Mouse (Mus musculus) kidney, embryonic 16.5 days (tissue): Measurements from ENCODE around the gene Rai1. TPM values are rescaled to one million over a fixed set of nuclear protein-coding genes. Genes with fewer than 3 reads are reported as not detected.

Source experiments
- ATAC-seq: fragments of 200-750 bp; cut with Nextera tagmentation; 2 replicates; pipeline ENCODE4 v1.8.0; 2017; ENCODE audit warnings: moderate TSS enrichment; ENCODE audit not compliant: low FRiP score, low TSS enrichment
- H3K27ac ChIP-seq: fragments of 300-500 bp; sonication (generic); 2 replicates; pipeline ENCODE4 v1.5.1; 2014; ENCODE audit warnings: low read length
- H3K27me3 ChIP-seq: fragments of 300-500 bp; sonication (generic); 2 replicates; pipeline ENCODE4 v1.6.1; 2014; ENCODE audit warnings: low read length, control low read depth, mixed read lengths; ENCODE audit not compliant: insufficient read depth
- H3K36me3 ChIP-seq: fragments of 300-500 bp; sonication (generic); 2 replicates; pipeline ENCODE4 v1.6.1; 2014; ENCODE audit warnings: low read length, control low read depth, mixed read lengths; ENCODE audit not compliant: insufficient read depth
- H3K4me1 ChIP-seq: fragments of 300-500 bp; sonication (generic); 2 replicates; pipeline ENCODE4 v1.6.1; 2014; ENCODE audit warnings: low read length, control low read depth, mixed read lengths; ENCODE audit not compliant: insufficient read depth
- H3K4me2 ChIP-seq: fragments of 300-500 bp; sonication (generic); replicated peaks from 2 replicates; pipeline ENCODE4 v1.6.1; 2014; ENCODE audit warnings: low read depth, low read length
- H3K4me3 ChIP-seq: fragments of 300-500 bp; sonication (generic); 2 replicates; pipeline ENCODE4 v1.5.1; 2014; ENCODE audit warnings: mild to moderate bottlenecking, low read length
- H3K9ac ChIP-seq: fragments of 300-500 bp; sonication (generic); replicated peaks from 2 replicates; pipeline ENCODE4 v1.6.1; 2014; ENCODE audit warnings: low read length
- H3K9me3 ChIP-seq: fragments of 300-500 bp; sonication (generic); 2 replicates; pipeline ENCODE4 v1.6.1; 2016; ENCODE audit warnings: low read length, control low read depth
- WGBS: fragments of 180-500 bp; shearing (Covaris S2); extraction: QIAGEN DNeasy Blood & Tissue Kit; methylation state at CpG from one replicate; pipeline ENCODE4 v1.1.7; 2014; 5-methylcytosine and 5-hydroxymethylcytosine counted together
- polyA plus RNA-seq: library from polyadenylated mRNA; unstranded; fragments of >200 nt; fragmentation: Nextera tagmentation; extraction: Ambion mirVana; gene quantifications from 2 replicates; pipeline ENCODE4 v1.2.1, GENCODE M21; 2015

The Rai1 gene
- polyA plus RNA-seq, 1 experiment from 2014 or later = 21.5 TPM

GRCm38 (mm10) chr11:60120586-60121262, 15.9 kb downstream of the Rai1 start:
- WGBS = 86% methylated on average over 2 of the region's 2 CpGs
- Histone ChIP-seq H3K4me2 (no peak overlapping the region), H3K36me3 (no peaks in the 10 kb centered on the region), H3K9ac (no peak overlapping the region), H3K4me3 (no peak overlapping the region), H3K27ac (no peak overlapping the region), H3K4me1 (peaks cover 19% of the 10 kb centered on the region), H3K27me3 (no peaks in the 10 kb centered on the region), H3K9me3 (no peaks in the 10 kb centered on the region)
- no peak for ATAC-seq

- no peak for ATAC-seq
- H3K27me3 ChIP-seq = no peaks in the 10 kb centered on the region
- H3K27ac ChIP-seq = no peak overlapping the region
- no peaks in the 10 kb centered on the region for H3K9me3 ChIP-seq
- H3K4me1 ChIP-seq = peaks cover 26% of the 10 kb centered on the region
- H3K4me2 ChIP-seq = no peak overlapping the region
- H3K9ac ChIP-seq = no peak overlapping the region
- no peak overlapping the region for H3K4me3 ChIP-seq
- H3K36me3 ChIP-seq = no peaks in the 10 kb centered on the region
These were observed 17.8 kb downstream of the Rai1 start for GRCm38 (mm10) chr11:60122611-60123010.

GRCm38 (mm10) chr11:60127048-60127447, 22.2 kb downstream of the Rai1 start:
- Histone ChIP-seq H3K9me3 (no peaks in the 10 kb centered on the region), H3K4me1 (peaks cover 27% of the 10 kb centered on the region), H3K27ac (no peak overlapping the region; the same call in 1 of the 2 replicates), H3K4me3 (no peak overlapping the region), H3K4me2 (no peak overlapping the region), H3K27me3 (no peaks in the 10 kb centered on the region), H3K9ac (no peak overlapping the region; the same call in 1 of the 2 replicates), H3K36me3 (no peaks in the 10 kb centered on the region)
- ATAC-seq = no peak

- H3K4me2 ChIP-seq = no peak overlapping the region
These were observed 23.2 kb downstream of the Rai1 start for GRCm38 (mm10) chr11:60127863-60128512.

GRCm38 (mm10) chr11:60130516-60130915, 25.7 kb downstream of the Rai1 start:
- Histone ChIP-seq H3K27me3 (no peaks in the 10 kb centered on the region), H3K27ac (no peak overlapping the region), H3K4me2 (no peak overlapping the region), H3K4me1 (peaks cover 25% of the 10 kb centered on the region), H3K9ac (0 out of 2 replicates have a peak overlapping the region, but pooled peaks have one; percentile 6), H3K36me3 (no peaks in the 10 kb centered on the region), H3K4me3 (no peak overlapping the region), H3K9me3 (no peaks in the 10 kb centered on the region)
- ATAC-seq = no peak
- 46% methylated on average over 6 of the region's 6 CpGs for WGBS

More at GRCm38 (mm10) chr11:60127863-60128512, 23.2 kb downstream of the Rai1 start:
- no peak overlapping the region for H3K9ac ChIP-seq
- no peaks in the 10 kb centered on the region for H3K9me3 ChIP-seq
- no peaks in the 10 kb centered on the region for H3K36me3 ChIP-seq
- 0 out of 2 replicates have a peak overlapping the region, but pooled peaks have one; percentile 12 for H3K27ac ChIP-seq
- H3K27me3 ChIP-seq = no peaks in the 10 kb centered on the region
- peaks cover 27% of the 10 kb centered on the region for H3K4me1 ChIP-seq
- peak; percentile 73; the same call in 1 of the 2 replicates for ATAC-seq
- 43% methylated on average over 4 of the region's 4 CpGs for WGBS
- H3K4me3 ChIP-seq = no peak overlapping the region

- Histone ChIP-seq H3K4me3 (no peak overlapping the region), H3K9me3 (no peaks in the 10 kb centered on the region), H3K9ac (no peak overlapping the region), H3K27me3 (no peaks in the 10 kb centered on the region), H3K27ac (no peak overlapping the region), H3K4me2 (no peak overlapping the region), H3K36me3 (no peaks in the 10 kb centered on the region), H3K4me1 (peaks cover 17% of the 10 kb centered on the region)
- WGBS = 61% methylated on average over 1 of the region's 1 CpGs
- ATAC-seq = no peak
These were observed 27.2 kb downstream of the Rai1 start for GRCm38 (mm10) chr11:60132061-60132460.

GRCm38 (mm10) chr11:60136491-60136890, 31.7 kb downstream of the Rai1 start:
- 83% methylated on average over 1 of the region's 1 CpGs for WGBS
- H3K9me3 ChIP-seq = no peaks in the 10 kb centered on the region
- ATAC-seq = no peak
- H3K27ac ChIP-seq = no peak overlapping the region
- H3K36me3 ChIP-seq = no peaks in the 10 kb centered on the region
- no peak overlapping the region for H3K4me3 ChIP-seq
- no peaks in the 10 kb centered on the region for H3K27me3 ChIP-seq
- no peak overlapping the region for H3K4me2 ChIP-seq
- peaks cover 19% of the 10 kb centered on the region for H3K4me1 ChIP-seq
- no peak overlapping the region for H3K9ac ChIP-seq

GRCm38 (mm10) chr11:60137170-60137569, 32.4 kb downstream of the Rai1 start:
- H3K4me1 ChIP-seq = peaks cover 26% of the 10 kb centered on the region
- no peak overlapping the region for H3K27ac ChIP-seq
- no peak overlapping the region for H3K4me2 ChIP-seq
- no peaks in the 10 kb centered on the region for H3K27me3 ChIP-seq
- ATAC-seq = no peak
- no peak overlapping the region for H3K9ac ChIP-seq
- no peaks in the 10 kb centered on the region for H3K9me3 ChIP-seq
- no peaks in the 10 kb centered on the region for H3K36me3 ChIP-seq
- H3K4me3 ChIP-seq = no peak overlapping the region

- Histone ChIP-seq H3K4me2 (peak overlapping the region; percentile 90), H3K27me3 (no peaks in the 10 kb centered on the region), H3K4me1 (peaks cover 36% of the 10 kb centered on the region), H3K4me3 (peak overlapping the region; percentile 61), H3K9me3 (no peaks in the 10 kb centered on the region), H3K27ac (peak overlapping the region; percentile 34; the same call in 1 of the 2 replicates), H3K9ac (peak overlapping the region; percentile 74), H3K36me3 (0 out of 2 replicates have a peak, but pooled peaks cover 3% of the 10 kb centered on the region)
- ATAC-seq = peak; percentile 60
- 3% methylated on average over 24 of the region's 24 CpGs for WGBS
These were observed 34.4 kb downstream of the Rai1 start for GRCm38 (mm10) chr11:60139141-60139733.
